Mouse (Mus musculus) megakaryocyte, embryonic 14.5 days (primary cell): ENCODE data around the gene Rundc1. TPM values are rescaled to one million over a fixed set of nuclear protein-coding genes. Genes with fewer than 3 reads are reported as not detected.
"Not testable (repeated sequence)": the region's sequence is repeated elsewhere in the genome, so short reads cannot be mapped to it uniquely, and the experiment has no call there.

Source experiments
- H3K27me3 ChIP-seq: replicated peaks from 2 replicates; pipeline ENCODE3; 2012; ENCODE audit warnings: inconsistent platforms
- H3K36me3 ChIP-seq: replicated peaks from 2 replicates; pipeline ENCODE3; 2012; ENCODE audit warnings: low read length, inconsistent platforms, mixed read lengths
- H3K4me1 ChIP-seq: 2 replicates; pipeline ENCODE4 v1.6.1; 2012; ENCODE audit warnings: inconsistent platforms
- H3K4me3 ChIP-seq: replicated peaks from 2 replicates; pipeline ENCODE3; 2012; ENCODE audit warnings: moderate library complexity, mild to moderate bottlenecking, inconsistent platforms
- H3K9me3 ChIP-seq: 2 replicates; pipeline ENCODE4 v1.6.1; 2012; ENCODE audit warnings: inconsistent platforms
- FLI1 ChIP-seq: IDR thresholded peaks from 2 replicates; pipeline ENCODE4 v1.6.1; 2012; ENCODE audit warnings: low read length, inconsistent platforms, mixed read lengths
- GATA1 ChIP-seq: IDR thresholded peaks from 3 replicates; pipeline ENCODE4 v1.6.1; 2012; ENCODE audit warnings: mixed read lengths, low read length, inconsistent platforms, borderline replicate concordance
- polyA plus RNA-seq: library from polyadenylated mRNA; stranded (reverse); fragments of >175 nt; gene quantifications from 2 replicates; pipeline ENCODE4 v1.2.3, GENCODE M21; 2012; ENCODE audit warnings: low replicate concordance; ENCODE audit not compliant: insufficient read depth

Gene Rundc1
- 3.1 TPM in 1 of 2 replicates, not detected in the other for polyA plus RNA-seq

DNA sequence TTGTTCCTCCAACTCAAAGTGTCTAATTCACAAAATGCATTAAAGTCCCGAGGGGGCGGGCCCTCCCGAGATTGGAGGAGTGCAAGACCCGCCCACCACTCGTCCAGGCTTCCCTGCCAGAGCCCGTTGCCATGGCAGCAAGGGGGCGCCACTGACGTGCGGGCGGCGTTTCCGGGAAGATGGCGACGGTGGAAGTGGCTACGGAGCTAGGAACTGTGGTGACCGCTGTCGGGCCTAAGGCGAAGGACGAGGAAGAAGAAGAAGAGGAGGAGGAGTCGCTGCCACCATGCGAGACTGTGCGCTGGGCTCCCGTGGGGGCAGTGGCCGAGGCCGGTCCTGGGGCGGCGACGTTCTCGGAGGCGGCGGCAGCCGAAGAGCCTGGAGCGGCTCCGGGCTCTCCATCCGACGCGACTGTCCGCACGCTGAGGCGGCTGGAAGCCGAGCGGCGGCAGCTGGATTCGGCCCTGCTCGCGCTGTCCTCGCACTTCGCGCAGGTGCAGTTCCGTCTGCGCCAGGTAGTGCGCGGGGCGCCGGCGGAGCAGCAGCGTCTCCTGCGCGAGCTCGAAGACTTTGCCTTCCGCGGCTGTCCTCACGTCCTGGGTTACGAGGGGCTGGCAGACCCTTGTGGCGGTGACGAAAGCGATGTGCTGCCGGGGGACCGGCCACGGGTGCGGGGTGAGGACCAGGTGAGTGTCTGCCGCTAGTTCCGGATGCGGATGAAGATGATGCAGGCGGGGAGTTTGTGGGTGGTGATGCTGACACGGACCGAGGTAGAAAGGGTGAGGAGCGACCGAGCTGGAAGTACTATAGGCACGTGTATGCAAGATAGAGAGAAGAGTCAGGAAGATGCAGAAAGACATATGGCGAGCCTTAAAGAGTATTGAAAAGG lies at the start of gene Rundc1, which contains the start of gene Ptges3l:
Gene Rundc1, plus strand, starts transcription at position 161 of the 889 bp plus-strand sequence.
Gene Ptges3l, minus strand, starts transcription at position 409 of the 889 bp plus-strand sequence.
- H3K4me1 ChIP-seq = peaks cover 46% of the 10 kb centered on the region
- TF ChIP-seq GATA1 (no peak), FLI1 (no peak)
- peaks cover 23% of the 10 kb centered on the region for H3K36me3 ChIP-seq
- peak within 1 kb of the TSS; percentile 99 for H3K4me3 ChIP-seq
- no peaks in the 10 kb centered on the region for H3K9me3 ChIP-seq
- no peaks in the 10 kb centered on the region for H3K27me3 ChIP-seq

DNA sequence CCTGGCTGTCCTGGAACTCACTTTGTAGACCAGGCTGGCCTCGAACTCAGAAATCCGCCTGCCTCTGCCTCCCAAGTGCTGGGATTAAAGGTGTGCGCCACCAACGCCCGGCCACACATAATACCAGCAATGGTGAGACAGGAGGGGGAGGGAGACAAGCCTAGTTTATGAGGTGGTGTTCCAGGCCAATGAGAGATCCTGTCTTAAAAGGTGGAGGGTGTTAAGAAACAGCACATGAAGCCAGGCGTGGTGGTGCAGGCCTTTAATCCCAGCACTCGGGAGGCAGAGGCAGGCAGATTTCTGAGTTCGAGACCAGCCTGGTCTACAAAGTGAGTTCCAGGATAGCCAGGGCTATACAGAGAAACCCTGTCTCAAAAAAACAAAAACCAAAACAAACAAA lies 46.7 kb upstream of the Rundc1 start:
- not testable (repeated sequence) for H3K4me3 ChIP-seq, H3K9me3 ChIP-seq
- peaks cover 50% of the 10 kb centered on the region for H3K27me3 ChIP-seq

DNA sequence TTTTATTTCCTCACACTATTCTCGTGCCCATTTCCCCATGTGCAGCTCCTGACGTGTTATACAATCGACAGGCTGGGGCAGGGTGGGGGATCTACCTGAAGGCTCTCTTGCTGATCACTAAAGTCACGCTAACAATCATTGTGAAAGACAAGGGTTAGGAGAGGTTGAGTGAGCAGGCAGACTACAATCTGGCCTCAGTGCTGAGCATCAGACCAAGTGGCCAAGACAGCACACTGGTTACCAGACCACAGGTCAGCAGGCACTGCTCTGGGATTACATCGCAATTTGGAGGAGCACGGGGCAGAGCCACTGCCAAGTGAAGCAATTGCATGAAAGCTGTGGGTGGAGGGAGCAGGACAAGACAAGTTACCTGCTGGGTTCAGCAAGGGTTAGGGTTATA lies 46.0 kb upstream of the Rundc1 start:
- no peaks in the 10 kb centered on the region for H3K9me3 ChIP-seq
- peaks cover 49% of the 10 kb centered on the region for H3K27me3 ChIP-seq
- H3K4me1 ChIP-seq = no peaks in the 10 kb centered on the region
- TF ChIP-seq FLI1 (no peak), GATA1 (no peak)
- H3K36me3 ChIP-seq = no peaks in the 10 kb centered on the region
- H3K4me3 ChIP-seq = no peak overlapping the region

More for the DNA sequence above, 46.7 kb upstream of the Rundc1 start:
- not testable (repeated sequence) for H3K4me1 ChIP-seq, H3K36me3 ChIP-seq

DNA sequence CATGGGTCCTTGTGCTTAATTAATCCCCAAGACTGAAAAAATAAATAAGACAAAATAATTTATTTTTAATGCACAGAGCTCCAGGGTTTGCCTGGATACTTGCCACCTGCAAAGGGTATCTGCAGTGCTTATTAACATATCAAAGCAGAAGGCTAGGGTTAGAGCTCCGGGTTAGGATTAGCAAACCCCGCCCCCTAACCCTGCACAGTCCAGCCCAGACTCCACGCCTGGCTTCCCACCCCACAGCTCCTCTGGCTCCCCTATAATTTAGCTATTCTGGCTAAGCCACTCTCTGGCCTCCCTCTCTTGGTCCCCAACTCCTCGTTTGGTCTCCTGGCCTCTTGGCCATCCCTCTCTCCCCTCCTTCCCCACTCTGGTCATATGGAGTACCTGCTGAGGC lies 43.1 kb upstream of the Rundc1 start:
- TF ChIP-seq FLI1 (no peak), GATA1 (no peak)
- no peaks in the 10 kb centered on the region for H3K36me3 ChIP-seq
- peaks cover 33% of the 10 kb centered on the region for H3K27me3 ChIP-seq
- H3K9me3 ChIP-seq = no peaks in the 10 kb centered on the region
- H3K4me1 ChIP-seq = no peaks in the 10 kb centered on the region; the same call in 1 of the 2 replicates
- H3K4me3 ChIP-seq = no peak overlapping the region

- Histone ChIP-seq H3K4me1 (peaks cover 19% of the 10 kb centered on the region), H3K27me3 (peaks cover 12% of the 10 kb centered on the region), H3K9me3 (peaks cover 4% of the 10 kb centered on the region), H3K4me3 (no peak overlapping the region), H3K36me3 (no peaks in the 10 kb centered on the region)
- TF ChIP-seq FLI1 = no peak
- no peak for TF ChIP-seq GATA1
These were observed 29.8 kb upstream of the Rundc1 start for GRCm38 (mm10) chr11:101395110-101395509.

DNA sequence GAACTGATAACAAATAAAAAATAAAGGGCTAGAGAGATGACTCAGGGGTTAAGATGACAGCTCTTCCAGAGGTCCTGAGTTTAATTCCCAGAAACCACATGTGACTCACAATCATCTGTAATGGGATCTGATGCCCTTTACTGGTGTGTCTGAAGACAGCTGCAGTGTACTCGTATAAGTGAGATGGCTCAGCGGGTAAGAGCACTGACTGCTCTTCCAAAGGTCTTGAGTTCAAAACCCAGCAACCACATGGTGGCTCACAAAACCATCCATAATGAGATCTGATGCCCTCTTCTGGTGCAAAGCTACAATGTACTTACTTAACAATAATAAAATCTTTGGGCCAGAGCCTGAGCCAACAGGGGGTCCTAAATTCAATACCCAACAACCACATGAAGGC lies 9.6 kb upstream of the Rundc1 start:
- Histone ChIP-seq H3K27me3 (no peaks in the 10 kb centered on the region), H3K36me3 (peaks cover 37% of the 10 kb centered on the region), H3K4me3 (no peak overlapping the region), H3K4me1 (peaks cover 31% of the 10 kb centered on the region), H3K9me3 (no peaks in the 10 kb centered on the region)
- TF ChIP-seq FLI1 = no peak
- TF ChIP-seq GATA1 = no peak

GRCm38 (mm10) chr11:101416433-101417100 lies 8.3 kb upstream of the Rundc1 start:
- Histone ChIP-seq H3K4me3 (peak overlapping the region; percentile 98), H3K4me1 (peaks cover 31% of the 10 kb centered on the region), H3K9me3 (no peaks in the 10 kb centered on the region), H3K27me3 (no peaks in the 10 kb centered on the region), H3K36me3 (peaks cover 25% of the 10 kb centered on the region)
- no peak for TF ChIP-seq GATA1

- H3K27me3 ChIP-seq = no peaks in the 10 kb centered on the region
- H3K36me3 ChIP-seq = peaks cover 20% of the 10 kb centered on the region
- H3K4me3 ChIP-seq = peak within 1 kb of the TSS; percentile 98
- TF ChIP-seq GATA1 = no peak
- no peaks in the 10 kb centered on the region for H3K9me3 ChIP-seq
- H3K4me1 ChIP-seq = peaks cover 36% of the 10 kb centered on the region
These were observed 7.6 kb upstream of the Rundc1 start, which contains the start of gene Aarsd1 for GRCm38 (mm10) chr11:101417101-101417855. Aarsd1 (minus strand) TSS chr11:101417615.

GRCm38 (mm10) chr11:101418991-101419390 lies 5.9 kb upstream of the Rundc1 start:
- TF ChIP-seq FLI1 (no peak), GATA1 (no peak)
- H3K27me3 ChIP-seq = no peaks in the 10 kb centered on the region
- H3K4me3 ChIP-seq = no peak overlapping the region
- H3K4me1 ChIP-seq = peaks cover 42% of the 10 kb centered on the region
- H3K9me3 ChIP-seq = no peaks in the 10 kb centered on the region
- peaks cover 5% of the 10 kb centered on the region for H3K36me3 ChIP-seq
